Mouse (Mus musculus): ENCODE data around the gene Nat8f4. TPM values are rescaled to one million over a fixed set of nuclear protein-coding genes. Genes with fewer than 3 reads are reported as not detected.

The Nat8f4 gene
- polyA plus RNA-seq, 1 experiment from 2014 or later = 4.1 TPM

DNA sequence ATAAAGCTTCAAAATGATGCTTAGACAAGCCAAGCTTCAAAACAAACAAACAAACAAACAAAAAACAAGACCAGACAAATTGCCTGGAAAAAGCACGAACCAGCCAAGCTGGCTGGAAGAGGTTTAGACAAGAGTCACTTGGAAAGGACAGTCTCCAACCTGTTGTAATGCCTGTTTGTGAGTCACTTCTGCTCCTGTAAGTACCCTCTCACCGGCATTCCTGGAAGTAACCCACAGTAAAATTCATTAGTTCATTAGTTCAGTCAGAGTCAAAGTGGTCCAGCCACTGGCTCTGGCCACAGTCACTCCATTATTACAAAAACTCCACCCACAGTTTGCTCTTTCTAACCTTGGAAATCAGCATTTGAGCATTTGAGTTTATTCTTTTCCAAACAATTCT lies 40.8 kb downstream of the Nat8f4 start:
- DNase-seq (ENCODE audit: low spot score) = no peak
- Histone ChIP-seq H3K4me1 (ENCODE audit: control insufficient read depth, insufficient read depth, low read length) (no peaks in the 10 kb centered on the region), H3K4me3 (ENCODE audit: low read depth, low read length) (no peak overlapping the region), H3K9ac (replicated peaks; ENCODE audit: low read length) (no peak overlapping the region), H3K36me3 (replicated peaks; ENCODE audit: control insufficient read depth, insufficient read depth, low read depth, low read length) (no peaks in the 10 kb centered on the region), H3K4me2 (ENCODE audit: low read depth, low read length) (no peak overlapping the region), H3K9me3 (replicated peaks; ENCODE audit: control insufficient read depth, low read length) (no peaks in the 10 kb centered on the region), H3K27ac (replicated peaks; ENCODE audit: low read depth, low read length) (no peak overlapping the region), H3K27me3 (ENCODE audit: control insufficient read depth, insufficient read depth, low read length) (no peaks in the 10 kb centered on the region)
- 96% methylated on average over 2 of the region's 2 CpGs for WGBS
- ATAC-seq (replicated peaks; ENCODE audit: insufficient number of reproducible peaks, low FRiP score, low TSS enrichment, low read depth) = no peak

DNA sequence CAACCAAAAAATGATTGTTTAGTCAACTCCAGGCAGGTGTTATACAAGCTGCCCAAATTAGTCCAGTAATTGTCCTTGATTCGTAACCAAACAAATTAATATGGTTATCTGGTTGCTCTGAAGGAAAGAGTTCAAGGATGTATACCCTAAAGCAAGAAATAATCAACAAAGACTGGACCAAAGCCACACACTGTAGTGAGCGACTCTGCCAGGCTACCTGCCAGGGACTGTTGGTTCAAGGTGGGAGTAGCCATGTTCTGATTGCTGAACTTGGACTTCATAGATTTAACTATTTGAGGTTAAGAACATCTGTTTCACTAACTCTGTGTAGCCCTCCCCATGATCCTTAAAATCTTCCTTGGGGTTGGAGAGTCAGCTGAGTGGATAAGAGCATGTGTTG lies 41.5 kb downstream of the Nat8f4 start:
- H3K9ac ChIP-seq (replicated peaks; ENCODE audit: low read length) = no peak overlapping the region
- no peaks in the 10 kb centered on the region for H3K4me1 ChIP-seq (ENCODE audit: control insufficient read depth, insufficient read depth, low read length)
- H3K4me2 ChIP-seq (ENCODE audit: low read depth, low read length) = no peak overlapping the region
- ATAC-seq (replicated peaks; ENCODE audit: insufficient number of reproducible peaks, low FRiP score, low TSS enrichment, low read depth) = no peak
- no peak overlapping the region for H3K4me3 ChIP-seq (ENCODE audit: low read depth, low read length)
- DNase-seq (ENCODE audit: low spot score) = no peak
- no peaks in the 10 kb centered on the region for H3K9me3 ChIP-seq (replicated peaks; ENCODE audit: control insufficient read depth, low read length)
- H3K36me3 ChIP-seq (replicated peaks; ENCODE audit: control insufficient read depth, insufficient read depth, low read depth, low read length) = no peaks in the 10 kb centered on the region
- H3K27me3 ChIP-seq (ENCODE audit: control insufficient read depth, insufficient read depth, low read length) = no peaks in the 10 kb centered on the region
- 79% methylated on average over 2 of the region's 2 CpGs for WGBS
- no peak overlapping the region for H3K27ac ChIP-seq (replicated peaks; ENCODE audit: low read depth, low read length)

- Histone ChIP-seq H3K4me3 (ENCODE audit: low read depth, low read length) (no peak overlapping the region), H3K9ac (replicated peaks; ENCODE audit: low read length) (no peak overlapping the region), H3K27me3 (ENCODE audit: control insufficient read depth, insufficient read depth, low read length) (no peaks in the 10 kb centered on the region), H3K9me3 (replicated peaks; ENCODE audit: control insufficient read depth, low read length) (no peaks in the 10 kb centered on the region), H3K4me1 (ENCODE audit: control insufficient read depth, insufficient read depth, low read length) (no peaks in the 10 kb centered on the region), H3K27ac (replicated peaks; ENCODE audit: low read depth, low read length) (no peak overlapping the region), H3K36me3 (replicated peaks; ENCODE audit: control insufficient read depth, insufficient read depth, low read depth, low read length) (no peaks in the 10 kb centered on the region), H3K4me2 (ENCODE audit: low read depth, low read length) (no peak overlapping the region)
- WGBS = 79% methylated on average over 3 of the region's 3 CpGs
- ATAC-seq (replicated peaks; ENCODE audit: insufficient number of reproducible peaks, low FRiP score, low TSS enrichment, low read depth) = no peak
- no peak for DNase-seq (ENCODE audit: low spot score)
Observed at GRCm38 (mm10) chr6:85862565-85862964, 42.1 kb downstream of the Nat8f4 start.

DNA sequence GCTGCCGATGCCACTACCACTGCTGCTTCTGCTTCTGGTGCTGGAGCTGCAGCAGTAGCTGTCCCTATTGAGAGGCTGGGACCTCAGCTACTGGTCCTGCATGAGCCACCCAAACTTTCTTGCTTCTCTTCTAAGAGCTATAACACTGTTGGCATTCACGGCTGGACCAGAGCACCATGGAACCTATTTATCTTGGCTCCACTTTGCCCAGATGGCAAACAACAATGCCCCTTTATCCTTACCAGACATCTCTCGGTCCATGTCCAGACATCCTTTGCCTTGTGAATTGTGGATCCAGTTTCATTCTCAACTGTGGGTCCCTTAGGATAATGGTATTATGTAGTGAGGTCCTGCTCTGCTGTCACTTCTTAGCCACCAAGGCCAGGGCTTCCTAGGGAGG lies 43.4 kb downstream of the Nat8f4 start:
- Histone ChIP-seq H3K36me3 (replicated peaks; ENCODE audit: control insufficient read depth, insufficient read depth, low read depth, low read length) (no peaks in the 10 kb centered on the region), H3K27me3 (ENCODE audit: control insufficient read depth, insufficient read depth, low read length) (no peaks in the 10 kb centered on the region), H3K4me1 (ENCODE audit: control insufficient read depth, insufficient read depth, low read length) (no peaks in the 10 kb centered on the region), H3K9me3 (replicated peaks; ENCODE audit: control insufficient read depth, low read length) (no peaks in the 10 kb centered on the region), H3K4me3 (ENCODE audit: low read depth, low read length) (no peak overlapping the region), H3K27ac (replicated peaks; ENCODE audit: low read depth, low read length) (no peak overlapping the region), H3K4me2 (ENCODE audit: low read depth, low read length) (no peak overlapping the region), H3K9ac (replicated peaks; ENCODE audit: low read length) (no peak overlapping the region)
- no peak for DNase-seq (ENCODE audit: low spot score)
- ATAC-seq (replicated peaks; ENCODE audit: insufficient number of reproducible peaks, low FRiP score, low TSS enrichment, low read depth) = no peak
- 77% methylated on average over 3 of the region's 3 CpGs for WGBS

DNA sequence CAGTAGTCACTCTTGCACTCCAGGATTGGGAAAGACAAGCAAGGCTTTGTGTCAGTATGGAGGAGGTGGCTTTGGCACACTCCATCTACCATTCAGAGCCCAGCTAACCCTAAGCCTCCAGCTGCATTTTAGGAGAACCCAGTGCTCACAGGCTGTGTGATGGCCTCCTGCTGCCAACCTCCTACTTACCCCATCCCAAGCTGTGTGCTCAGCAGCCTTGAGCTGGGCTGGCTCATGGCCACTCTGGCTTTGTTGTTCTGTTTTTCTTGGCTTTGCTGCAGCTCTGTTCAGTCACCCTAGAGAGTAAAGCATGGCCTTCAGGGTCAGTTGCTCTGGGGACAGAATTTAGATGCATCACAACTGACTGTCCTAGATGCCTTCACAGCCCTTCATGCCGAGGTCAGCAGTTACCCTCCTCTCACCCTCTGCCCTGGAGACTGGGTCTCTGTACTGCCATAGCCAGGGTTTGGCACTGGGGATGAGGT lies 48.4 kb downstream of the Nat8f4 start:
- H3K9ac ChIP-seq (replicated peaks; ENCODE audit: low read length) = no peak overlapping the region
- H3K27me3 ChIP-seq (ENCODE audit: control insufficient read depth, insufficient read depth, low read length) = no peaks in the 10 kb centered on the region
- H3K4me2 ChIP-seq (ENCODE audit: low read depth, low read length) = no peak overlapping the region
- H3K4me3 ChIP-seq (ENCODE audit: low read depth, low read length) = no peak overlapping the region
- no peaks in the 10 kb centered on the region for H3K4me1 ChIP-seq (ENCODE audit: control insufficient read depth, insufficient read depth, low read length)
- 96% methylated on average over 1 of the region's 1 CpGs for WGBS
- no peaks in the 10 kb centered on the region for H3K9me3 ChIP-seq (replicated peaks; ENCODE audit: control insufficient read depth, low read length)
- DNase-seq (ENCODE audit: low spot score) (no peak), ATAC-seq (replicated peaks; ENCODE audit: insufficient number of reproducible peaks, low FRiP score, low TSS enrichment, low read depth) (no peak)
- H3K27ac ChIP-seq (replicated peaks; ENCODE audit: low read depth, low read length) = no peak overlapping the region
- no peaks in the 10 kb centered on the region for H3K36me3 ChIP-seq (replicated peaks; ENCODE audit: control insufficient read depth, insufficient read depth, low read depth, low read length)

DNA sequence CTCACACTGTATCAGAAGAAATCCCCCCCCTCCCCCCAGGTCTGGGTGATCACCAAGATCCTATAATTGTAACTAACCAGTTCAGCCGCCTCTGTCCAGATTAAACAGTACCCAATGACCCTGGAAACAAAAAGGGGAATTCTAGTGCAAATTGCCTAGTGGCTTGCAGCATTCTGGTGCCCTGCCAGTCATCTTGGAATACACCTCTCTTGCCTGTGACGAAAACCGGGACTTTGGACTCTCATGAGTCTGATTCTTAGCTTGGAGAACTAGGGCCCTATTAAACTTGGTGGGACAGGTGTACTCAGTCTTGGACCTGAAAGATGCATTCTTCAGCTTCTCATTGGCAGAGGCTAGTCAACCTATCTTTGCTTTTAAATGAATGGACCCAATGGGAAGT lies 51.2 kb downstream of the Nat8f4 start:
- no peak for ATAC-seq (replicated peaks; ENCODE audit: insufficient number of reproducible peaks, low FRiP score, low TSS enrichment, low read depth)
- H3K9ac ChIP-seq (replicated peaks; ENCODE audit: low read length) = no peak overlapping the region

GRCm38 (mm10) chr6:85851062-85851773 lies 53.5 kb downstream of the Nat8f4 start:
- H3K4me3 ChIP-seq (ENCODE audit: low read depth, low read length) = no peak overlapping the region
- 92% methylated on average over 7 of the region's 7 CpGs for WGBS
- no peaks in the 10 kb centered on the region for H3K9me3 ChIP-seq (replicated peaks; ENCODE audit: control insufficient read depth, low read length)
- no peak overlapping the region for H3K27ac ChIP-seq (replicated peaks; ENCODE audit: low read depth, low read length)
- no peaks in the 10 kb centered on the region for H3K27me3 ChIP-seq (ENCODE audit: control insufficient read depth, insufficient read depth, low read length)
- ATAC-seq (replicated peaks; ENCODE audit: insufficient number of reproducible peaks, low FRiP score, low TSS enrichment, low read depth) (no peak), DNase-seq (ENCODE audit: low spot score) (no peak)
- H3K4me1 ChIP-seq (ENCODE audit: control insufficient read depth, insufficient read depth, low read length) = no peaks in the 10 kb centered on the region
- H3K36me3 ChIP-seq (replicated peaks; ENCODE audit: control insufficient read depth, insufficient read depth, low read depth, low read length) = no peaks in the 10 kb centered on the region
- no peak overlapping the region for H3K4me2 ChIP-seq (ENCODE audit: low read depth, low read length)
- H3K9ac ChIP-seq (replicated peaks; ENCODE audit: low read length) = no peak overlapping the region

More for the DNA sequence above, 51.2 kb downstream of the Nat8f4 start:
- no peak for DNase-seq (ENCODE audit: low spot score)
- H3K4me2 ChIP-seq (ENCODE audit: low read depth, low read length) = no peak overlapping the region
- H3K27me3 ChIP-seq (ENCODE audit: control insufficient read depth, insufficient read depth, low read length) = no peaks in the 10 kb centered on the region
- WGBS = 72% methylated on average over 3 of the region's 3 CpGs
- H3K36me3 ChIP-seq (replicated peaks; ENCODE audit: control insufficient read depth, insufficient read depth, low read depth, low read length) = no peaks in the 10 kb centered on the region
- no peak overlapping the region for H3K27ac ChIP-seq (replicated peaks; ENCODE audit: low read depth, low read length)
- H3K4me1 ChIP-seq (ENCODE audit: control insufficient read depth, insufficient read depth, low read length) = no peaks in the 10 kb centered on the region
- H3K9me3 ChIP-seq (replicated peaks; ENCODE audit: control insufficient read depth, low read length) = no peaks in the 10 kb centered on the region
- no peak overlapping the region for H3K4me3 ChIP-seq (ENCODE audit: low read depth, low read length)

- Histone ChIP-seq H3K4me3 (ENCODE audit: low read depth, low read length) (no peak overlapping the region), H3K27ac (replicated peaks; ENCODE audit: low read depth, low read length) (no peak overlapping the region), H3K36me3 (replicated peaks; ENCODE audit: control insufficient read depth, insufficient read depth, low read depth, low read length) (no peaks in the 10 kb centered on the region), H3K27me3 (ENCODE audit: control insufficient read depth, insufficient read depth, low read length) (no peaks in the 10 kb centered on the region), H3K4me2 (ENCODE audit: low read depth, low read length) (no peak overlapping the region), H3K9me3 (replicated peaks; ENCODE audit: control insufficient read depth, low read length) (no peaks in the 10 kb centered on the region), H3K9ac (replicated peaks; ENCODE audit: low read length) (no peak overlapping the region), H3K4me1 (ENCODE audit: control insufficient read depth, insufficient read depth, low read length) (no peaks in the 10 kb centered on the region)
- ATAC-seq (replicated peaks; ENCODE audit: insufficient number of reproducible peaks, low FRiP score, low TSS enrichment, low read depth) (no peak), DNase-seq (ENCODE audit: low spot score) (no peak)
- WGBS = 28% methylated on average over 2 of the region's 2 CpGs
Observed at GRCm38 (mm10) chr6:85849240-85849639, 55.4 kb downstream of the Nat8f4 start.
